Mouse (Mus musculus) gastrocnemius, postnatal 14 days (tissue): ENCODE measurements at regions not wholly inside any gene's neighbourhood (a gene's known extent, or its start where the extent isn't known, plus 50 kb on each side); places are given as distances from the start of the nearest gene placed in this dataset.

Experiments
- DNase-seq: peaks from one replicate; pipeline ENCODE4 v3.0.0; 2021; ENCODE audit warnings: mixed read lengths
- intact Hi-C: fragments of 180-260 bp; cut with DNase I; formaldehyde crosslinking; loops from one replicate; pipeline ENCODE4 v1.15.1; 2025; ENCODE audit warnings: low total_unique reads

GRCm38 (mm10) chr9:94400596-94400995 lies 137.3 kb downstream of the 1190002N15Rik start:
- DNase-seq: no peak
- intact Hi-C loops: no loop called here

GRCm38 (mm10) chr9:94395215-94395614 lies 142.7 kb downstream of the 1190002N15Rik start:
- no peak for DNase-seq
- intact Hi-C loops: no loop called here

GRCm38 (mm10) chr9:94386190-94386589 lies 151.7 kb downstream of the 1190002N15Rik start:
- intact Hi-C loops: no loop called here
- DNase-seq: no peak

DNA sequence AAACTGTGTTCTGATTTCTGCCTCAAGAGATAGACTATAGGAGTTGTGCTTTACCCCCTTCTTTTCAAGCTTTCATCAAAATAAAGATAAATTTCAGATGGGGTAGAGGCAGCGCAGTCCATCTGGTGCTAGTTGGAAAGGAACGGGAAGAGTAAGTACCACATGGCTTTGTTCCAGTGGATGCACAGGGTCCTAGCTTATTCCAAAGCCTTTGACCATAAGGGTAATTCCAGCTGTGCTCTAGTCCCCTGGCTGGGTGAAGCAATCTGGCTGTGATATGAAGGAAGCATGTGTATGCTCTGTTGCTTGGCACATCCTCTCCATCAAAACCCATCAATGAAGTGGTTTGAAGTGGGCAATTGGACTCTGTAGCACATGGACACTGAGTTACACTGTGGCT lies 155.6 kb downstream of the 1190002N15Rik start:
- intact Hi-C loops: no loop called here
- DNase-seq: no peak

- DNase-seq: no peak
- intact Hi-C loops: no loop called here
Measured at GRCm38 (mm10) chr9:94378835-94379234, 159.0 kb downstream of the 1190002N15Rik start.

DNA sequence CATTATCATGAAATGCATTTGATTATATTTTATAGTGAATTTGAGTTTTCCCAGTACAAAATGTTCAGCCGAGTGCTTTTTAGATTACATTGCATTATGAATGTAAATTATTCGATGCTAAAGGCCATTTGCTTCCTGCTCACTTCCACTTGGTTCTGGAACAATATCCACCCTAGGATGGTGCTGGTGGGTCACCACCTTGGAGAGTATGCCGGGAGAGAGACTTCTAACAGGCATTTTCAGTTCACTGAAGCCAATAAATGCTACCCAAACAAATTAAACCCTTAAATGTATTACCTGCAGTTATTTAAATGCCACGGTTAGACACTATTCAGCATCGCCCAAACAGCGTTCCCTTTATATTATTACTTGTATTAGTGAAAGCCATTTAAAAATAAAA lies 159.6 kb downstream of the 1190002N15Rik start:
- intact Hi-C loops: no loop called here
- no peak for DNase-seq

GRCm38 (mm10) chr9:94377346-94378039 lies 160.4 kb downstream of the 1190002N15Rik start:
- intact Hi-C loops: no loop called here
- DNase-seq: no peak

- DNase-seq: no peak
- intact Hi-C loops: no loop called here
Measured at GRCm38 (mm10) chr9:94370976-94371375, 166.9 kb downstream of the 1190002N15Rik start.

DNA sequence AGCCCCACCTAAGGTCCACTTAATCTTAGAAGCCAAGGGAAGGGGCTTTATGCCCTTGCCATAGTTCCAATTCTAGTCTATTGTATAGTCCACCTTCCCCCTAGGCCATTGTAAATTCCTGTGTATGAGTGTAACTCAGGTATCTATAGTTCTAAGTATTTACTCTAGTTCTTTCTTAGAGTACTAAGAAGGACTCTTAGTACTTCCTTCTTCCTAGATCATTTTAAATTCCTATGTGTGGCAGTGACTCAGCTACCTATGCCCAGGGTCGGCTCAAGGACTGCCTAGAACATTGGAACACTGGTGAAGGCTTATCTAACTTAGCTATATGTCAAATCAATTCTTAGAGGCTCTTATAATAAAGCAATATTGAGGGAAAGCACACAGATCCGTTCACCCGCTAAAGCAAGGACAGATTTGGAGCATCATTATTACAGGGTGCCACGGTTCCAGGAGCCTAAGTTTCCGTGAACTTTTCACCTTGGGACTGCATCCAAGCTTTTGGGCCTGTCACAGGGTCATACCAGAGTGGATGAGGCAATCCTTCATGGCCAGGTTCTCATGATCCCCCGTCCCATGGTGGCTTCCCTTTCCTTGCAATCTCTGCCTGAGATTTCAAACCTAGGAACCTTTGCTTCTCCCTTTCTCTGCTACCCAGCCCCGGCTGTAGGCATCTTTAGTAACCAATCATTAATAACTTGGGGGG lies 169.5 kb downstream of the 1190002N15Rik start:
- intact Hi-C loops: no loop called here
- no peak for DNase-seq

GRCm38 (mm10) chr9:94361877-94362697 lies 175.8 kb downstream of the 1190002N15Rik start:
- intact Hi-C loops: no loop called here
- no peak for DNase-seq

DNA sequence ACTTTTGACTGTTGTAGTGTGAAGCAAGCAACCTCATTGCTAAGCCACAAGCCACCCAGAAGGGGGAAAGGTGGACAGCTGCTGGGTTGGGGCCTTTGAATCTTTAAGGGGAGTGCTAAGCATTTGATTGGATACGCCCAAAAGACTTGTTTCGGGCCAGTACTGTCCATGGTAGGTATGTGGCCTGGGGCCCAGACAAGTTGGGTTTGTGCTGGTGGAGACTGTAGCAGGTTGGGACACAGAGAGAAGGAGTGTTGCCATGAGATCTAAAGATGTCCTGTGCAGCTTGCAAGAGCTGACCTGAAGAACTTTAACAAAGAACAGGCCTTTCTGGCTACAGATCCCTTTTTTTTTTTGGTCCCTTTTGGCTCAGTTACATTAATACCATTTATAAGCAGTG lies 176.9 kb downstream of the 1190002N15Rik start:
- intact Hi-C loops: no loop called here
- DNase-seq: no peak

- intact Hi-C loops: no loop called here
Measured at GRCm38 (mm10) chr9:94358150-94358549, 179.7 kb downstream of the 1190002N15Rik start.

DNA sequence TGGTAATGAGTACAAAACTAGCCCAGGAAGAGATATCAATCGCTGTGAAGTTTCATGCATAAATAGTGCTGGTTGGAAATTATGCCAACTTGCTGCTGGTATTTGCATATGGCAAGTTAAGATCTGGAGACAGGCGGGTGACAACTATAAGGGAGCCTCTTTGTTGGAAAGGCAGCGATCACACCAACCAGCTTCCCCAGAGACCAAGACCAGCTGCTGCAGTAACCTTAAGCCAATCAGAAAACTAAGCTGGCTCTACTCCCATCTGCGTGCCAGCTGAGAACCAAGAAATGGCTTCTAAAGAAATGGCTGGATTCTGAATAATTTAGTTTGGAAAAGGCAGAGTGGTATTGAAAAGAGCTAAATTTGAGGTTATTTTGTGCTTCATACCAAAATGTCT lies 195.9 kb downstream of the 1190002N15Rik start:
- intact Hi-C loops: no loop called here
- no peak for DNase-seq

More at GRCm38 (mm10) chr9:94358150-94358549, 179.7 kb downstream of the 1190002N15Rik start:
- DNase-seq: no peak

- no peak for DNase-seq
- intact Hi-C loops: no loop called here
Measured at GRCm38 (mm10) chr9:94341531-94341930, 196.3 kb downstream of the 1190002N15Rik start.

DNA sequence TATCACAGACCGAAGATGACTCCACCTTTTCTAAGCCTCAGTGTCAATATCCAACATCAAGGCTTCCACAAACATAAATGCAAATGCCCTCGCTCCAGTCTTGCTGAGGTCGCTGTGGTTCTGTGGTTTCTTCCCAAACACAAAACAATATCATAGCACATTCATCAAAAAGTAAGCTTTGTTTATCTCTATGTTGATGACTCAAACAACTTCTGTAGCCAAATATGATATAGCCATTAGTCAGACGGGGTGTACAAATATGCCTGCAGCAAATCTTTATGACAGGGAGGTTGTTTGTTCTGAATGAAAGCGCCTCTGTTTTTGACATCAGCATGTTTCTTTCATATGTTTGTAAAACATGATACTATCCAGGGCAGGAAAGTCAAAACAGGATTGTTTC lies 204.4 kb downstream of the 1190002N15Rik start:
- no peak for DNase-seq
- intact Hi-C loops: no loop called here

- intact Hi-C loops: no loop called here
Measured at GRCm38 (mm10) chr9:94323011-94323410, 214.9 kb downstream of the 1190002N15Rik start.

DNA sequence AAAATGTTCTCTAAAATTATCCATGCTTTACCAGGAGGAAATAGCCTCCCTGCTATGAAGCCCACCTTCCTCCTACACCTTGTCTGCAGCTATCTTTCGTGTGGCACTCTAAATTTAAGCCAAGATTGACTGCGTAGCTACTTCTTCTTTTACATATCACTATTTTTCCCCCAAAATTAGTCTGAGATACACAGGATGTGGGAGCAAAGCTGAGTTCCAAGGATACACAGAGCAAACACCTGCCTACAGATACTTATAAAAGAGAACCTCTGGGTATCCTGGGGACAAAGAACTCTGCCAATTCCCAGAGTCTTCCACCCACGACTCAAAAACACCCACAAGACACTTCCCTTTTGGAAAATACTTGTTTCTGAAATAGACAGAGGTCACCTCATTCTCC lies 235.3 kb downstream of the 1190002N15Rik start:
- DNase-seq: no peak
- intact Hi-C loops: no loop called here

More at GRCm38 (mm10) chr9:94323011-94323410, 214.9 kb downstream of the 1190002N15Rik start:
- DNase-seq: no peak

GRCm38 (mm10) chr9:94301896-94302295 lies 236.0 kb downstream of the 1190002N15Rik start:
- intact Hi-C loops: no loop called here
- no peak for DNase-seq

- intact Hi-C loops: no loop called here
- no peak for DNase-seq
Measured at GRCm38 (mm10) chr9:94295431-94295830, 242.4 kb downstream of the 1190002N15Rik start.

DNA sequence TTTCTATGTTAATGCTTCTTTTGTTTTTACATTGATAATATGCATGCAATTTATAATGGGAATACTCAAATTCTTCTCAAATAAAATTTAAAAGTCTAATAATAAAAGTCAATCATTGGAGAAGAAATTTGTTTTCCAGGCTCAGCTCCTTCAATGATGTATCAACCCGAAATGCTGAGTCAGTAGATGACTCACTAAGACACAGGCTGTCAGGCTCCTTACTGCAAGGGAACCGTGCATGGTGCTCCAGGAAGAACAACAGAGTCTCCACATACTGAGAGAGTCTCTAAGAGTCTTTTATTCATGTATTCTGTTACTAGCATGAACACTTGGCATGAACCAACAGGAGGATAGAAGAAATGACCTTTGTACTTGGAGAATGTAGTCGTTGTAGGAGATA lies 245.7 kb downstream of the 1190002N15Rik start:
- DNase-seq: no peak
- intact Hi-C loops: no loop called here
